22 mouse cellular contexts compared by ENCODE assay signal in genomic region chr17:3295097-3295496, GRCm38 (mm10). TPM values are rescaled to one million over a fixed set of nuclear protein-coding genes. Genes with fewer than 3 reads are reported as not detected.
DNase-seq lines count a peak whose midpoint lies in the region; ATAC-seq lines count a peak whose summit lies in the region.
"Had no signal": no experiment of that assay in that cellular context is flagged by ENCODE, and none has a peak within 500 bp of the region (broad histone marks: within the 10 kb centered on the region; RNA-seq: fewer than 3 reads in every experiment).

No protein-coding gene starts in this region.

- H3K27ac ChIP-seq in heart, embryonic 12.5 days (ENCODE audit: poor library complexity, severe bottlenecking) = no peak overlapping the region
- peak overlapping the region; percentile 11; the same call in 1 of the 2 replicates for H3K27ac ChIP-seq in neural tube, embryonic 15.5 days (replicated peaks)
- H3K27ac ChIP-seq: hindbrain, embryonic 15.5 days; left cerebral cortex, adult 2 months; macrophage; midbrain, embryonic 10.5 days had no signal

- H3K4me3 ChIP-seq in heart, embryonic 12.5 days = no peak overlapping the region
- H3K4me3 ChIP-seq in neural tube, embryonic 15.5 days (replicated peaks) = no peak overlapping the region
- H3K4me3 ChIP-seq: hindbrain, embryonic 15.5 days; left cerebral cortex, adult 2 months; midbrain, embryonic 10.5 days had no signal

- H3K27me3 ChIP-seq in heart, embryonic 12.5 days (replicated peaks) = no peaks in the 10 kb centered on the region
- H3K27me3 ChIP-seq in neural tube, embryonic 15.5 days (replicated peaks) = no peaks in the 10 kb centered on the region
- H3K27me3 ChIP-seq: hindbrain, embryonic 15.5 days had no signal

- no peak overlapping the region for H3K9ac ChIP-seq in heart, embryonic 12.5 days
- no peak overlapping the region for H3K9ac ChIP-seq in neural tube, embryonic 15.5 days (replicated peaks)
- H3K9ac ChIP-seq: hindbrain, embryonic 15.5 days had no signal

- peaks cover 28% of the 10 kb centered on the region for H3K4me1 ChIP-seq in heart, embryonic 12.5 days (replicated peaks)
- H3K4me1 ChIP-seq in neural tube, embryonic 15.5 days = peaks cover 12% of the 10 kb centered on the region
- H3K4me1 ChIP-seq: hindbrain, embryonic 15.5 days had no signal

- no peak overlapping the region for H3K4me2 ChIP-seq in heart, embryonic 12.5 days
- H3K4me2 ChIP-seq in neural tube, embryonic 15.5 days = no peak overlapping the region
- H3K4me2 ChIP-seq: hindbrain, embryonic 15.5 days had no signal

- DNase-seq in heart, postnatal 25 days (ENCODE audit: low spot score) = no peak
- no peak for DNase-seq in neural tube, embryonic 10.5 days (ENCODE audit: extremely low spot score, low spot score)
- DNase-seq in left cerebral cortex, adult 8-10 months (ENCODE audit: low spot score in 2 of 2) = no peak
- DNase-seq in thymus, postnatal 4 days = no peak
- no peak for DNase-seq in ovary, adult 18-20 months (ENCODE audit: low spot score)
- DNase-seq: adrenal gland, postnatal 25 days; cerebellum, adult 9-10 months; gastrocnemius, postnatal 25 days; kidney, adult 11 months; kidney, postnatal 14 days; layer of hippocampus, adult 9-11 months; left cerebral cortex, postnatal 4 days; right cerebral cortex, postnatal 25 days; thymus, adult 18-20 months; thymus, postnatal 36 days had no signal

- intact Hi-C loops in heart, postnatal 25 days (cut with DNase I) = no loop called here

- WGBS in heart, embryonic 12.5 days = 23% methylated on average over 2 of the region's 2 CpGs
- WGBS in neural tube, embryonic 15.5 days = 23% methylated on average over 2 of the region's 2 CpGs

- peaks cover 6% of the 10 kb centered on the region for H3K36me3 ChIP-seq in heart, embryonic 12.5 days
- H3K36me3 ChIP-seq in neural tube, embryonic 15.5 days = peaks cover 9% of the 10 kb centered on the region

- 0 out of 2 replicates have a peak, but pooled peaks have one; percentile 35 for ATAC-seq in heart, embryonic 12.5 days (ENCODE audit: insufficient number of reproducible peaks, low FRiP score)
- ATAC-seq in neural tube, embryonic 15.5 days (ENCODE audit: low FRiP score) = no peak
- peak; percentile 29; the same call in 1 of the 2 replicates for ATAC-seq in megakaryocyte progenitor cell, adult 5-6 weeks (replicated peaks; ENCODE audit: poor library complexity)

- no peaks in the 10 kb centered on the region for H3K9me3 ChIP-seq in heart, embryonic 12.5 days (replicated peaks)
- no peaks in the 10 kb centered on the region for H3K9me3 ChIP-seq in neural tube, embryonic 15.5 days (replicated peaks)
- H3K9me3 ChIP-seq: hindbrain, embryonic 15.5 days; midbrain, embryonic 10.5 days had no signal

RNA-seq across cellular contexts. Expression of gene Tiam2, which starts 31.3 kb away (rescaled TPM):
- polyA plus RNA-seq in heart, embryonic 12.5 days (2016; fragmentation: Nextera tagmentation; extraction: Ambion mirVana) = 4.4 and 5.6 TPM in 2 replicates
- 1 to 10 TPM; 2.0 to 2.3 TPM for total RNA-seq in heart, postnatal 25 days (2021)
- 5.3 and 5.6 TPM in 2 replicates for polyA plus RNA-seq in neural tube, embryonic 15.5 days (2015; fragmentation: Nextera tagmentation; extraction: Ambion mirVana)
- 5.6 and 6.2 TPM in 2 replicates for total RNA-seq in megakaryocyte progenitor cell, adult 5-6 weeks (2015)
- 4.4 and 7.5 TPM in 2 replicates for total RNA-seq in megakaryocyte progenitor cell, adult 5-6 weeks (2017)
- total RNA-seq in left cerebral cortex, adult 8-10 months (2022) = 10 to 100 TPM; 82.4 to 86.9 (median 83.6) TPM

Comparison
In these comparisons a context has a peak if more than half of its experiments do, and no peak if none do; other contexts are left out.
1. RNA of gene Tiam2, which starts 31.3 kb away (total RNA-seq): 82.4 to 86.9 TPM in left cerebral cortex, adult 8-10 months; 4.4 to 7.5 TPM in megakaryocyte progenitor cell, adult 5-6 weeks and 2.0 to 2.3 TPM in heart, postnatal 25 days; every median in the first group is over 4 times any median in the second.